Mouse (Mus musculus): ENCODE data around the gene D10Jhu81e.
"Not testable (repeated sequence)": the region's sequence is repeated elsewhere in the genome, so short reads cannot be mapped to it uniquely, and the experiment has no call there.

D10Jhu81e gene

DNA sequence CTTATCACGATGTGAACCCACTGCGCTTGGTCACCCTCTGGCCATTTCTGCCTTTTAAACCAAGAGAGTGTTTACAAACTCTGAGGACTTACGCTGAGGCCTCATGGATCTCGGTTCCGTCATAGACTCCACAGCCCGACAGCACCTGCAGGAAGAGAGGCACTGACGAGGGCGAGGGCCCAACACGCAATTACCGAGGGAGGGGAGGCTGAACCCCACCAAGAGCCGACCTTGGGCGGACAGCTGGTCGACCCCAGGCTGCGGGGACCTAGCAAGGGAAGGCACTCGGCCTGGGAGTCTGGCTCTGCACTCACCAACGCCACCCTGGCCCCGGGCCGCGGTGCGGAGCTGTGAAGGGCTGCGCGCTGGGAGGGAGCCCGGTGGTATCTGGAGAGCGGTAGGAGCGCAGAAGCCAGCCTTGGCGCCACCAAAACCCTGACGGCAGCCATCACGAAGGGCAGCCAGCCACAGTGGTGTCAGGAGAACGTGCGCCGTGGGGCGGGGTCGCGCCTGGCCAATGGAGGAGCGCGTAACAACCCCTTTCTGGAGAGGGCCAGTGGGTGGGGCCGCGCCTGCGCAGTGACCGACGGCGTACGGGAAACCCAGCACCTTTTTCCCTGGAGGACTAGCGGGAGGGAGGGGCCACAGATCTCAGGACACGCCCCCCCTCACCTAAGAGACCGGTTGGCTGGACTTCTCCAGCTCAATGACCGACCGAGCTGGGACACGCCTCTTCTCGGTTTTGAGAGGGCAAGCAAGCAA is at the start of gene D10Jhu81e:
Gene D10Jhu81e, minus strand, starts transcription at position 502 of the 762 bp plus-strand sequence.
- DNase-seq = peak; percentile 100

DNA sequence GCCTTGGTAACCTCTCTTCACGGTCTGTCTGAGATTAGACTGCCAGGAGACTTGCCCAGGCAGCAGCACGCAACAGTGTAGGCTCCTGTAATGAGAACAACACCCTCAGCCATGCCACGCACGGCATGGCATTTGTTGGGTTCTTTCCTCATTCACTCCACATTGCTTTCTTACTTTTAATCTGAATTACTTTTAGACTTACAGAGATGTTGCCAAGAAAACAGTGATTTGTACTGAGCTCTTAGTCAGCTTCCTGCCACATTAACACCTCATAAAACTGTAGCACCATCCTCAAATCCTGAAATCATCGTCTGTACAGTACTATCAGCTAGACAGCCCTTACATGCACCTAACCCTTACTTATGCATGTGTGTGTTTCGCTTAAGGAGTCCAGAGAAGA is 49.0 kb upstream of the D10Jhu81e start:
- DNase-seq = no peak

DNA sequence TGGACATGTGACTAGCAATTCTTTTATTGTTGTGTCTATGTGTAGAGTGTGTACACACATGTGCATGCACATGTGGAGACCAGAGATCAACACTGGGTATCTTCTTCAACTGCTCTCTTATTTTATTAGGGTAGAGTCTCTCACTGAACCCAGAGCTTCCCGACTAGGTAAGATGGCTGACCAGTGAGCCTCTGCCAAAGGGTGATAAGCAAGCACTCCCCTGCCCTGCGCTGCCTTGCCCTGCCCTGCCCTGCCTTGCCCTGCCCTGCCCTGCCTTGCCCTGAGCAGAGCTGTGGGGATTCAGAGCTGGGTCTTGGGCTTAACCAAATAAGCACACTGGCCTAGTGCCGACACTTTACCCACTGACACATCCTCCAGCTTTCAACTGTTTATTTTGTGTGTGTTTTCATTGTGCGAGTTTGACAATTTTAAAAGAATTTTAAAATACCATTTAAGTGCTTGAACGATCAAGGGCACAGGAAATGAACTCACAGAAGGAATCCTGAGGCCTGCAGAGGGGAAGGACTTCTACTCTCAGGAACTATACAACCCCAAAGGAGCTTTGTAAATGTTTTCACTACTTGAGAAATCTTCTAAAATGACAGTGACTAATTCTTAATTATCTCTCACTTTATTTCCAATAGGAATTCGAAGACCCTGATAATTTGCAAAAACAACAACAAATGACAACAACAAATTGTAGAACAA is 46.9 kb upstream of the D10Jhu81e start:
- DNase-seq = no peak

GRCm38 (mm10) chr10:78214371-78214770 is 44.8 kb upstream of the D10Jhu81e start:
- no peak for DNase-seq

- DNase-seq = no peak
Observed at GRCm38 (mm10) chr10:78211311-78211710, 41.7 kb upstream of the D10Jhu81e start.

DNA sequence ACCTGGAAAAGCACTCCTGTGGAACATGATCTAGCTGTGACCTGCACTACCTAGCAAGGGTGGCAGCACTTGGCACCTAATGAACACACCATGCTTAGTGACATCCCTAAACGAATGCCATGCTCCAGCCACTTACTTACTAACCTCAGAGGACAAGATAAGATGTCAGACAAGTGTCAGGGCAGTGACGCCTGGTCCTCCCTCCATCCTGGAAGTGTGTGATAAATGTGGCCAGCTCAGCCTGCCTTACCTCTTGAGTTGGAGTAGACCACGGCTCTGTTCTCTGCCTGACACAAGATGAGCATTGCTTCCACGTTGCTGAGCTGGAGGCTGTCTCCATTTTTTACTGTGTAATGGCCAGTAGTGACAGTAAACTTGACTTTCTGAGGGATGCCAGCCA is 31.6 kb upstream of the D10Jhu81e start:
- no peak for DNase-seq

DNA sequence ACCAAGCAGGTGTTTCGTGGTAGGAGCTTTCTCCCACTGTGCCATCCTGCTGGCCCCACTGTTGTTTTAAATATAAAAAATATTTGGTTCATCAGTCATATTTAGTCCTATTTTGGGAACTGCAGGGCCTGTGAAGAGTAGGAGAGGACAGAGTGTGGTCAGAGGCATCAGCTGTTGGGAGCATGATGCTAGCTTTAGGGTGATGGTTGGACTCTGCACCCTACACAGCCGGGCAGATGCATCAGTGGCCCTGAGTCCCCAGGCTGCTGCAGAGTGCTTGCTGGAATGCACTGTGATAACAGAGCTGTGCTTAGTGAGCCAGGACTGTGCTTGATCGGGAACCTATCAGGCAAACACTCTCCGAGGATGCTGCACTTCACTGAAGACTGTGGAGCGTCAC is 23.4 kb upstream of the D10Jhu81e start:
- no peak for DNase-seq

GRCm38 (mm10) chr10:78186076-78186475 is 16.5 kb upstream of the D10Jhu81e start:
- DNase-seq = not testable (repeated sequence)

- DNase-seq = no peak
Observed at GRCm38 (mm10) chr10:78185381-78185725, 15.8 kb upstream of the D10Jhu81e start.

GRCm38 (mm10) chr10:78184531-78185380 is 15.2 kb upstream of the D10Jhu81e start, which contains the start of gene Pwp2:
Pwp2 (minus strand) TSS chr10:78185149.
- DNase-seq = peak; percentile 94

DNA sequence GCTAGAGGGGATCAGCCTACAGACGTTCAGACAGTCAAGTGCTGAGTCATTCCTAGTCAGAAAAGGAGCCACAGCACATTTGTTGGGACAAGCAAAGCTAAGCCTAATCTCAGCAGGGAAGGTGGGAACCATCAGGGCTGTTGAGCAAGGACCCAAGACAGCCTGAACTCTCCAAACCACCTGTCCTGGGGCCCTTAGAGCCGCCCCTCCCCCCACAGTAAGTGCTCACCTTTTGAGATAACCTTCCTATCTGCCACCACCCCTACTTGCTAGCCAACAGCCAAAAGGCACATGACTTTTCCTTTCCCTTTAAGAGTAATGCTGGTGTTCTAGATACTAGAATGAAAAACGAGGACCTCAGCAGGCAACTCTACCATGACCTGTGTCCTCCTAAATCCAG is 14.0 kb upstream of the D10Jhu81e start:
- no peak for DNase-seq

GRCm38 (mm10) chr10:78182321-78182720 is 12.7 kb upstream of the D10Jhu81e start:
- no peak for DNase-seq

DNA sequence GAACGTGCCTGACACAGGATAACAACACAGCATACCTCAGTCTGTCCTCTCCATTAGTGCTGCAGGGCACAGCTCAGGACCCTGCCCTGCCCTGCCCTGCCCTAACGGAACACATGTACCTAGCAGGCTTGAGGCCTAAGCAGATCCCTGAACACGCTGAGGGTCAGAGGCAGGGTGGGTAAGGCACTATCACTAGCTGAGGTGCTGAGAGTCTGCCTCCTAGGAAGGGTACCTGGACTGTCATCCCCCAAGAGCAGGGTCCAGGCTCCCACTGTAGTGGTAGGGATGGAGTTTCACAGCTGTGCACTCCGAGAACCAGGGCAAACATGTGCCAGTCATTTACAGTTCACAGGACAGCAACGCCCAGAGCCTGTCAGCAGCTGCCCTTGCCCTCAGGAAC is 4.9 kb upstream of the D10Jhu81e start:
- no peak for DNase-seq

DNA sequence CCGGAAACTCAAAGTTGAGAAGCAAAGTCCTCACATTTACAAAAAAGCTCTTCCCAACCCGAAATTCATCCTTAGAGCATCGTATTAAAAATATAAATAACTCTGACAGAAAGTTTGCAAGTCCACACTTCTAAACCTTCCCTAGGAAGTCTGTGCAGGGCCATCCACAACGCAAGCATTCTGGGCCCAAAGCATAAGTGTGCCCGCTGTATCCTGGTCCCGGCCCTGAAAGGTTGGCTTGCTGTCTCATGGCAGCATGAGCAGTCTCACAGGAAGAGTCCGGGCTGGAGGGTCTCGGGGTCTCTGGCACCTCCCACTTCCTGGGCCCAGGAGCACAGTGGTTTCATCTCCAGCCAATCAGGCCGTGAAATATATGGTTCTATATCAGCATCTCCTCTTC is 2.0 kb upstream of the D10Jhu81e start:
- no peak for DNase-seq

GRCm38 (mm10) chr10:78171057-78171456 is 1.5 kb upstream of the D10Jhu81e start:
- DNase-seq = no peak

GRCm38 (mm10) chr10:78170445-78170844 is 863 bp upstream of the D10Jhu81e start:
- no peak for DNase-seq

DNA sequence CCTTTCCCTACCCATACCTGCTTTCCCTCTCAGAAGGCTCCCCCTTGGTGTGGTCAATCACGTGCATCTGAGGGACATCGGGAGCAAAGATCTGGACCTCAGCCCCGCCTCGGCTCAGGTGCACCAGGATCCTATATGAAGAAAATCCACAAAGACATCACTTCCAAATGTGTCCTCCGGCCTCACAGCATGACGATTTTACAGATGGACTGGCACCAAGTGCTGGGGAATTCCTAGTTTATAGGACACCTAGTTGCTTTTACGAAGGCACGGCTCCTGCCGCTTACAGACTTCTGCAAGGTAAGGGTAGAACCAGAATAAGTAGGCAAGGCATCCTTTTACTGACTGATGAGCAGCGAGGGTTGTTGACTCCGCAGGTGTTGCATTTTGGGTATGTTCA is 790 bp downstream of the D10Jhu81e start:
- DNase-seq = no peak

DNA sequence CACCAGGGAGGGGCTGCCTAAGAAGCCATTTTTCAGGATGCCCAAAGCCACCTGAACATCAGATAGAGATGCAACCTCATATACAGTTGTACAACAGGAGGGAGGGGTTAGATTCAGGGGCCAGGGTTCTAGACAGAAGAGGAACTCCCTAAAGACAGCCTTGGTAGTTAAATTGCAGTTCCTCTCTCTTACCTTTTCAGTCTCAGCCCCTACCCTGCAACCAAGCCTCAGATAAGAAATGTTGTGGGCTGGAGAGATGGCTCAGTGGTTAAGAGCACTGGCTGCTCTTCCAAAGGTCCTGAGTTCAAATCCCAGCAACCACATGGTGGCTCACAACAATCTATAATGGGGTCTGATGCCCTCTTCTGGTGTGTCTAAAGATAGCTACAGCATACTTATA is 1.8 kb downstream of the D10Jhu81e start:
- no peak for DNase-seq

DNA sequence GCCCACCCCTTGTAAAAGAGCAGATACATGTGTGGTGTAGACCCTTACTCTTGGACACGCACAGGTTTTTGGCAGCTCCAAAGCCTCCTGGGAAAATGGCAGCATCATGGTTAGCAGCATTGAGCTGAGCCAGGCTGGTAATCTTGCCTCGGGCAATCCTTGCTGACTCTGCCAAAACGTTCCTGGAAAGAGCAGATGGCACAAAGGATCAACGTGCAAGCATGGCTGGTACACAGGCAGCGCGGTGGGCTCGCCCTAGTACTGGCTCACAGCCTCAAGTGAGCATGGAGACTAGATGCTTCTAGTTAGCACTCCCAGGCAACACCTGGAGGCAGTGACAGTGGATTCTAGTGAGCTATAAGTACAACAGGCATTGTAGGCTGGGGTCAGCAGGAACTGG is 2.2 kb downstream of the D10Jhu81e start:
- DNase-seq = no peak

DNA sequence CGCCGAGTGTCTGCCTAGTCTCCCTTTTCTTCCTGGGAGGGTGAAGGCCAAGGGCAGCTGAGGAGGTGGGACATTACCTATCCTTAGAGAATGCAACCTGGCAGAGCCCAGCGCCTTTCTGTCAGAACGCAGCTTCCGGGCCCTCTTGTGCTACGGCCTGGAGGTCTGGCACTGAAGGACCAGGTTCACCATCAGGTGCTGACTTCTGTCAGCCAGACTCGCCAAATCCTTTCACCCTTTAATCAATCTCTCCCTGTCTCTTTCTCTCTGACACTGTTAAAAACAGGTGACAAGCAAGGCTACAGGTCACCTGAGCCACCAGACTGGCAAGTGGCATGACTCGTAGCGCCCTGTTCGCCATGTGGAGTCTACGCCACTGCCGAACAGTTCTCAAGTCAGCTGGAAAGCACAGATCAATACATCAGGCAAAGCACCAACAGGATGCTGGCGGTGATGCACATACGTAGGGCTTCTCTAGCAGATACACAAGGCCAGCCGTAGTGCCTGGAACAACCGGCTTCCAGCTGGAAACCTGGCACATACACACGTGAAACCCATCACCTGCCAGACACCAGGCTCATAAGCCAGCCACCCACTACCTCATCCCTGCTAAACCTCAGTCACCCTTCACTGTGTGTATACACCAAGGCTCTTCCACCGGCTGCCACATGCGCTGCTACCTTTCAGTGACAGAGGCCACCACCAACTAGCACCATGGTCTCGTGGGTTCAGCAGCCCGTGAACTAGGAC is 4.2 kb downstream of the D10Jhu81e start:
- DNase-seq = no peak

DNA sequence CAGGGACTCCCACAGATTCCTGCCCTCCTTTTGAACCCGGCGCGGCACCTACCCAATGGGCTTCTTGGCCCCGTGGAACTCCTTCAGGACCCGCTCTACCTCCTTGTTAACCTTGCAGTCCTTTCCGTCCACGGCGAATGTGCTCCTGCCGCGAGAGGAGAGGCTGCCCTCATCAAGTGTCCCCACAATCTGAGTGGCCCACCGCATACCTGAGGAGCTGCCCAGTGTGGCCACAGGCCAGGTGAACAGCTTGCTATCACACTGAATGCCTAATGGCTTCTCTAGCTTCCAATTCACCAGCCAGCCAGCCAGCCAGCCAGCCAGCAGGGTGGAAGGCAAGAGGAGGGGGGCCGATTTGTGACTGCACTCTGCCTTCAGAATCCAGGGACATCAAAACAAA is 4.8 kb downstream of the D10Jhu81e start:
- DNase-seq = no peak

- peak; percentile 73 for DNase-seq
Observed at GRCm38 (mm10) chr10:78163923-78164322, 5.7 kb downstream of the D10Jhu81e start.

DNA sequence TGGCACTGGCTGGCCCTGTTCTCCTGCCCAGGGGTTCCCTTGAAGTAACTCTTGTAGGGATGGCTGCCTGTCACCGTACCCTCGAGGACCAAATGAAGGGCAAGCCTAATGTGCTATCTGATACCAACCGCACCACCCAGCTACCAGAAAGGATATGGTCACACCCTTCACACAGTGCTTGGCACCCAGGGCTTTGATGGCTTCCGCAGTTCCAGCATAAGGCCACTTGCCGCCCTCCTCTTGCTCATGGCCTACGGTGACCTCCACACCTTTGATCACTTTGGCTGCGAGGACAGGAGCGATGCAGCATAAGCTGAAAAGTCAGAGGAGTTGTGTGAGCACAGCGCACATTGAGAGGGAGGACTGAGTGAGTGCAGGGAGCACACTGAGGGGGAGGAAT is 6.3 kb downstream of the D10Jhu81e start:
- no peak for DNase-seq
